Mouse (Mus musculus) neural tube, embryonic 11.5 days (tissue): ENCODE measurements at regions not wholly inside any gene's neighbourhood (a gene's known extent, or its start where the extent isn't known, plus 50 kb on each side); places are given as distances from the start of the nearest gene placed in this dataset.
A peak's percentile ranks its signal among the peaks of the same experiment; 100 is the strongest.
"Not testable (repeated sequence)": the region's sequence is repeated elsewhere in the genome, so short reads cannot be mapped to it uniquely, and the experiment has no call there.

Experiments
- ATAC-seq: fragments of 200-750 bp; cut with Nextera tagmentation; 2 replicates; pipeline ENCODE4 v1.8.0; 2017; ENCODE audit warnings: moderate number of reproducible peaks, mild to moderate bottlenecking, moderate TSS enrichment, moderate library complexity; ENCODE audit not compliant: insufficient read depth, low FRiP score, low TSS enrichment
- DNase-seq: peaks from one replicate; pipeline ENCODE4 v3.0.0-alpha.2; 2015; ENCODE audit warnings: low spot score
- H3K27ac ChIP-seq: fragments of 300-500 bp; sonication (generic); 2 replicates; pipeline ENCODE4 v1.5.1; 2014; ENCODE audit warnings: low read depth, mild to moderate bottlenecking, low read length
- H3K27me3 ChIP-seq: fragments of 300-500 bp; sonication (generic); 2 replicates; pipeline ENCODE4 v1.6.1; 2014; ENCODE audit warnings: mild to moderate bottlenecking, low read length, mixed read lengths; ENCODE audit not compliant: control insufficient read depth, insufficient read depth
- H3K36me3 ChIP-seq: fragments of 300-500 bp; sonication (generic); 2 replicates; pipeline ENCODE4 v1.6.1; 2014; ENCODE audit warnings: mild to moderate bottlenecking, low read length, moderate library complexity, mixed read lengths; ENCODE audit not compliant: control insufficient read depth, insufficient read depth
- H3K4me1 ChIP-seq: fragments of 300-500 bp; sonication (generic); 2 replicates; pipeline ENCODE4 v1.6.1; 2014; ENCODE audit warnings: low read length, mixed read lengths; ENCODE audit not compliant: control insufficient read depth, insufficient read depth
- H3K4me2 ChIP-seq: fragments of 300-500 bp; sonication (generic); 2 replicates; pipeline ENCODE4 v1.6.1; 2014; ENCODE audit warnings: low read depth, mild to moderate bottlenecking, moderate library complexity
- H3K4me3 ChIP-seq: fragments of 300-500 bp; sonication (generic); 2 replicates; pipeline ENCODE4 v1.5.1; 2014; ENCODE audit warnings: low read depth, low read length
- H3K9ac ChIP-seq: fragments of 300-500 bp; sonication (generic); 2 replicates; pipeline ENCODE4 v1.6.1; 2014; ENCODE audit warnings: mild to moderate bottlenecking, low read length
- H3K9me3 ChIP-seq: fragments of 300-500 bp; sonication (generic); 2 replicates; pipeline ENCODE4 v1.6.1; 2016; ENCODE audit warnings: low read length; ENCODE audit not compliant: control insufficient read depth
- WGBS: fragments of 180-500 bp; shearing (Covaris S2); extraction: QIAGEN DNeasy Blood & Tissue Kit; methylation state at CpG from one replicate; pipeline ENCODE4 v1.1.7; 2014; 5-methylcytosine and 5-hydroxymethylcytosine counted together

GRCm38 (mm10) chr9:5634461-5634953 lies 289.3 kb downstream of the Casp12 start:
- Histone ChIP-seq H3K27ac (no peak overlapping the region), H3K9me3 (no peaks in the 10 kb centered on the region), H3K4me2 (no peak overlapping the region), H3K4me1 (no peaks in the 10 kb centered on the region), H3K27me3 (no peaks in the 10 kb centered on the region), H3K4me3 (no peak overlapping the region), H3K9ac (no peak overlapping the region), H3K36me3 (no peaks in the 10 kb centered on the region)
- no peak for DNase-seq
- 0 out of 2 replicates have a peak, but pooled peaks have one; percentile 16 for ATAC-seq
- 61% methylated on average over 3 of the region's 3 CpGs for WGBS

- H3K27ac ChIP-seq = no peak overlapping the region
- DNase-seq (peak; percentile 28), ATAC-seq (peak; percentile 59; the same call in 1 of the 2 replicates)
- no peaks in the 10 kb centered on the region for H3K27me3 ChIP-seq
- 36% methylated on average over 1 of the region's 1 CpGs for WGBS
- H3K9me3 ChIP-seq = no peaks in the 10 kb centered on the region
- H3K4me3 ChIP-seq = no peak overlapping the region
- no peak overlapping the region for H3K4me2 ChIP-seq
- H3K36me3 ChIP-seq = no peaks in the 10 kb centered on the region
- no peaks in the 10 kb centered on the region for H3K4me1 ChIP-seq
- H3K9ac ChIP-seq = no peak overlapping the region
Observed at GRCm38 (mm10) chr9:5634969-5635368, 289.7 kb downstream of the Casp12 start.

GRCm38 (mm10) chr9:5663886-5664285 lies 318.7 kb downstream of the Casp12 start:
- no peaks in the 10 kb centered on the region for H3K9me3 ChIP-seq
- H3K4me1 ChIP-seq = no peaks in the 10 kb centered on the region
- ATAC-seq = no peak
- H3K36me3 ChIP-seq = no peaks in the 10 kb centered on the region
- no peaks in the 10 kb centered on the region for H3K27me3 ChIP-seq
- H3K4me3 ChIP-seq = no peak overlapping the region
- WGBS = 92% methylated on average over 7 of the region's 7 CpGs
- H3K27ac ChIP-seq = no peak overlapping the region
- H3K4me2 ChIP-seq = no peak overlapping the region
- no peak overlapping the region for H3K9ac ChIP-seq
- no peak for DNase-seq

- no peaks in the 10 kb centered on the region for H3K9me3 ChIP-seq
- no peak overlapping the region for H3K4me2 ChIP-seq
- H3K27me3 ChIP-seq = no peaks in the 10 kb centered on the region
- no peaks in the 10 kb centered on the region for H3K36me3 ChIP-seq
- ATAC-seq (no peak), DNase-seq (no peak)
- no peak overlapping the region for H3K4me3 ChIP-seq
- no peak overlapping the region for H3K9ac ChIP-seq
- no peak overlapping the region for H3K27ac ChIP-seq
- H3K4me1 ChIP-seq = no peaks in the 10 kb centered on the region
- WGBS = 88% methylated on average over 4 of the region's 4 CpGs
Observed at GRCm38 (mm10) chr9:5673551-5673950, 328.3 kb downstream of the Casp12 start.

- Histone ChIP-seq H3K9me3 (no peaks in the 10 kb centered on the region), H3K27me3 (no peaks in the 10 kb centered on the region), H3K4me1 (no peaks in the 10 kb centered on the region), H3K4me3 (no peak overlapping the region), H3K27ac (no peak overlapping the region), H3K36me3 (no peaks in the 10 kb centered on the region), H3K9ac (no peak overlapping the region), H3K4me2 (no peak overlapping the region)
- DNase-seq (no peak), ATAC-seq (no peak)
- WGBS = 87% methylated on average over 3 of the region's 3 CpGs
Observed at GRCm38 (mm10) chr9:5708482-5708881, 363.3 kb downstream of the Casp12 start.

- H3K4me1 ChIP-seq = no peaks in the 10 kb centered on the region
- 64% methylated on average over 2 of the region's 2 CpGs for WGBS
- H3K36me3 ChIP-seq = no peaks in the 10 kb centered on the region
- ATAC-seq = peak; percentile 18; the same call in 1 of the 2 replicates
- no peak overlapping the region for H3K9ac ChIP-seq
- DNase-seq = no peak
- no peak overlapping the region for H3K4me3 ChIP-seq
- H3K9me3 ChIP-seq = no peaks in the 10 kb centered on the region
- H3K4me2 ChIP-seq = no peak overlapping the region
- no peak overlapping the region for H3K27ac ChIP-seq
- H3K27me3 ChIP-seq = no peaks in the 10 kb centered on the region
Observed at GRCm38 (mm10) chr9:5709480-5709879, 364.2 kb downstream of the Casp12 start.

- not testable (repeated sequence) for H3K4me2 ChIP-seq, H3K36me3 ChIP-seq, H3K27ac ChIP-seq, H3K4me1 ChIP-seq, DNase-seq, H3K27me3 ChIP-seq, H3K9ac ChIP-seq, H3K4me3 ChIP-seq, H3K9me3 ChIP-seq, ATAC-seq
- WGBS = 95% methylated on average over 2 of the region's 2 CpGs
Observed at GRCm38 (mm10) chr9:5718585-5718984, 373.4 kb downstream of the Casp12 start.

- no peak overlapping the region for H3K4me2 ChIP-seq
- no peak for DNase-seq
- H3K9me3 ChIP-seq = no peaks in the 10 kb centered on the region
- ATAC-seq = no peak
- no peaks in the 10 kb centered on the region for H3K4me1 ChIP-seq
- no peak overlapping the region for H3K9ac ChIP-seq
- H3K27ac ChIP-seq = no peak overlapping the region
- H3K4me3 ChIP-seq = no peak overlapping the region
- no peaks in the 10 kb centered on the region for H3K36me3 ChIP-seq
- no peaks in the 10 kb centered on the region for H3K27me3 ChIP-seq
Observed at GRCm38 (mm10) chr9:5728843-5729242, 383.6 kb downstream of the Casp12 start.

- Histone ChIP-seq H3K4me1 (no peaks in the 10 kb centered on the region), H3K27ac (peak overlapping the region; percentile 10; the same call in 1 of the 2 replicates), H3K9ac (no peak overlapping the region), H3K9me3 (no peaks in the 10 kb centered on the region), H3K36me3 (no peaks in the 10 kb centered on the region), H3K4me3 (no peak overlapping the region), H3K27me3 (no peaks in the 10 kb centered on the region), H3K4me2 (no peak overlapping the region)
- ATAC-seq (peak; percentile 77), DNase-seq (no peak)
Observed at GRCm38 (mm10) chr9:5752686-5753301, 407.6 kb downstream of the Casp12 start.
